Mouse (Mus musculus) cerebellum, adult 2 months (tissue): ENCODE results near the gene 1700092M07Rik. TPM values are rescaled to one million over a fixed set of nuclear protein-coding genes. Genes with fewer than 3 reads are reported as not detected.

Experiments
- DNase-seq, 2 experiments: peaks; one replicate each; pipeline ENCODE4 v3.0.0; 2021
- H3K27ac ChIP-seq: fragments of 200-500 bp; 2 replicates; pipeline ENCODE4 v1.5.1; 2012; ENCODE audit warnings: low read length, control low read depth, inconsistent platforms; ENCODE audit not compliant: insufficient read depth
- H3K27me3 ChIP-seq: fragments of 200-500 bp; 2 replicates; pipeline ENCODE4 v1.6.1; 2012; ENCODE audit warnings: inconsistent platforms, mild to moderate bottlenecking, low read length, moderate library complexity; ENCODE audit not compliant: control insufficient read depth, insufficient read depth
- H3K4me1 ChIP-seq: fragments of 200-500 bp; 2 replicates; pipeline ENCODE4 v1.6.1; 2011; ENCODE audit warnings: low read length; ENCODE audit not compliant: control insufficient read depth, insufficient read depth
- H3K4me3 ChIP-seq: fragments of 200-500 bp; replicated peaks from 2 replicates; pipeline ENCODE3; 2011; ENCODE audit warnings: mild to moderate bottlenecking, low read depth, low read length, control low read depth; ENCODE audit not compliant: insufficient read depth
- CTCF ChIP-seq: fragments of 200-500 bp; IDR thresholded peaks from 2 replicates; pipeline ENCODE4 v1.5.1; 2011; ENCODE audit warnings: low read depth, mild to moderate bottlenecking, control low read depth, low read length, moderate library complexity, borderline replicate concordance; ENCODE audit not compliant: insufficient read depth
- POLR2A ChIP-seq: fragments of 200-500 bp; IDR thresholded peaks from 2 replicates; pipeline ENCODE4 v1.6.1; 2011; ENCODE audit warnings: low read length, control low read depth, borderline replicate concordance; ENCODE audit not compliant: insufficient read depth
- WGBS: fragments of 180-500 bp; shearing (Covaris S2); methylation state at CpG from one replicate; pipeline ENCODE4 v1.1.7; 2018; 5-methylcytosine and 5-hydroxymethylcytosine counted together
- polyA plus RNA-seq: library from polyadenylated mRNA; depleted of rRNA; stranded (reverse); fragments of >200 nt; gene quantifications from 2 replicates; pipeline ENCODE4 v1.2.3, GENCODE M21; 2012

The 1700092M07Rik gene
- polyA plus RNA-seq, 1 experiment = 0.33 TPM

DNA sequence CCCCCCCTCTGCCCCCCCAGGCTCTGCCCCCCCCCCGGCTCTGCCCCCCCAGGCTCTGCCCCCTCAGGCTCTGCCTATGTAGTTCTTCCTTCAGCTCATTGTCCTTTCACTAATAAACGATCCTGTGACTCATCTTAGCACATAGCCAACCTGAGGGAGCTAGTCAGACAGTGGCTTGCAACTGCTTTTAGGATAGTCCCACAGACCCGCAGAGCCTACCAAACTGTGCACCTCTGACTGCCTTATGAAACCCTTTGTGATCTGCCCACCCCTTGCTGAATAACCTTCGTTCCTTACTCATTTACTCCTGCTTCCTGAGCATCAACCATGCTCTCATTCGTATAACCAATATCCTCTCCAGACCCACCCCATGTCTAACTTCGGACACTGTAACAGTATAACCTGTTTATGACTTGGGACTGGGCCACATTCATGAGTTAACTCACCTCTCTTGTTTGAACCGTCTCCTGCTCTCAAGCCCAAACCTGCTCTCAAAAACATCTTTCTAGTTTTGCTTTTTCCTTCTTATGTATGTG lies 34.3 kb upstream of the 1700092M07Rik start:
- Histone ChIP-seq H3K4me3 (no peak overlapping the region), H3K4me1 (no peaks in the 10 kb centered on the region), H3K27me3 (no peaks in the 10 kb centered on the region), H3K27ac (no peak overlapping the region)
- TF ChIP-seq POLR2A = no peak
- no peak for TF ChIP-seq CTCF
- 78% methylated on average over 7 of the region's 7 CpGs for WGBS
- no peak for DNase-seq

DNA sequence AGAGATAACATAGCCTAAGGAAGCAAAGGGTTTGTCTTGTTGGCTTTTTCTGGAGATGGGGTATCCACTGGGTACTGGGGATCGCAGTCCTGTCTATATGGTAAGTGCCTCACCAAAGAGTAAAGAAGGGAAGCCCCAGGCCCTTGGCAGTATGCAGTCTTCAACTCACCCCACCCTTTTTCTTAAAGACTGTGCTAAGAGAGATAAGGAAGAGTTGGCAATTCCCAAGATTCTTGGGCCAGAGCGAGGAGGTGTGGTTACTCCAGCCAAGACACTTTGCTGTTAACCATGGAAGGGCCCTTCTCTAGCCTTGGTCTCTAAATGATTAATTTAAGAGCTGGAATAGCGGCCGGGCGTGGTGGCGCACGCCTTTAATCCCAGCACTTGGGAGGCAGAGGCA lies 33.6 kb upstream of the 1700092M07Rik start:
- Histone ChIP-seq H3K4me3 (no peak overlapping the region), H3K4me1 (no peaks in the 10 kb centered on the region), H3K27me3 (no peaks in the 10 kb centered on the region), H3K27ac (no peak overlapping the region)
- no peak for DNase-seq
- TF ChIP-seq POLR2A (no peak), CTCF (no peak)
- WGBS = 97% methylated on average over 7 of the region's 7 CpGs

DNA sequence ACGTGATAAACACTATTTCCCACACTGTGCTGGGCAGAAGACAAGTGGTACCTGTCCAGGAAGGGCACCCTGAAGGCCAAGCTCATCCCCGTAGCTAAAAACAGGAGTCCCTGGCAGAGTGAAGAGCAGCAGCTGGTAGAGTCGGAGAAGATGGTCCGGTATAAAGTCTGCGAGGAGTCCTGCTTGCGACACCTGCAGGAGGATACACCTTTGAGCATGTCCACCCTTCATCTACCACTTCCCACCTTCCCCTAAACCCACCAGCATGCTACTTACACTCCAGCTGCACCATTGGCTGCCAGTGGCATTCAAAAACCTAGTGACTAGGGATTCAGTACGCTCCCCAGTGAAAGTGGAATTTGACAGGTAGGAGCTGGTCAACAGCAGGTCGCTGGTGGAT lies 31.6 kb upstream of the 1700092M07Rik start:
- Histone ChIP-seq H3K27ac (no peak overlapping the region), H3K27me3 (no peaks in the 10 kb centered on the region), H3K4me3 (no peak overlapping the region), H3K4me1 (peaks cover under 1% of the 10 kb centered on the region; the same call in 1 of the 2 replicates)
- TF ChIP-seq POLR2A = no peak
- no peak for TF ChIP-seq CTCF
- DNase-seq = no peak
- 90% methylated on average over 8 of the region's 8 CpGs for WGBS

DNA sequence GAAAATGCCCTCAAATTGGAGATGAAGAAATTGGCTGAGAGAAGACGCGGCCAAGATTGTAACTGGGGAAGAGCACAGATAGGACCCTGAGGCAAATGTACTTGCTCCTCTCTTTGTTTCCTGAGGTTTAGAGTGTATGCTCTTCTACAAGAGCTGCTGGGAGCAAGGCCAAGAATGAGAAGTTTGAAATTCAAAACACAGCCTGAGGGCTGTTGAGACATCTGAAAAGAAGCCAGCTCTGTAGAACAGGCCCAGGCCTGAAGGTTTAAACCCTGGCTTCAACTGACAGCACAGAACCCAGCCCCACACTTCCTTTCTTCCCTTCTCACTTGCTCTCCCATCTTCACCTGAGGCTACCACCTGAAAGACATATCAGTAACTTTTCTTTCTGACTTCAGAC lies 30.5 kb upstream of the 1700092M07Rik start:
- DNase-seq = no peak
- Histone ChIP-seq H3K4me3 (no peak overlapping the region), H3K27ac (no peak overlapping the region), H3K27me3 (no peaks in the 10 kb centered on the region), H3K4me1 (peaks cover 3% of the 10 kb centered on the region; the same call in 1 of the 2 replicates)
- TF ChIP-seq POLR2A = no peak
- TF ChIP-seq CTCF = no peak
- 89% methylated on average over 2 of the region's 2 CpGs for WGBS

DNA sequence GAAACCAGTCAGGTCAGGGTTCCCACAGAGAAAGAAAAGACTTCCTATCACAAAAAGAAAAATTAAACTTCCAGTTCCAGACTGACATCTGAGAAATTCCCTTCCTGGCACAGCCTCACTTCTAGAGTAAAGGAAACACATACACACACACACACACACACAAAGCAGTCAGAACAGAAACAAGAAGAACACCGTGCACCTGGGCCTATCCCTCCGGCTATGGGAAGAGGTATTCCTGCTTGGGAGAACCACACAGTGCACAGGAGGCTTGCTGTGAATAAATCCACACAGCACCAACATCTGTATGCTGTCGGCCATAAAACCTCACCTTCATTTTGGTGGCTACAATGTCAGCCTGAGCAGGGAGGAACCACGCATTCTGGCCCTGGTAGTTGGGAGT lies 29.0 kb upstream of the 1700092M07Rik start:
- TF ChIP-seq POLR2A (no peak), CTCF (no peak)
- no peak overlapping the region for H3K4me3 ChIP-seq
- DNase-seq = no peak
- no peaks in the 10 kb centered on the region for H3K27me3 ChIP-seq
- H3K4me1 ChIP-seq = peaks cover 9% of the 10 kb centered on the region; the same call in 1 of the 2 replicates
- 58% methylated on average over 4 of the region's 4 CpGs for WGBS
- no peak overlapping the region for H3K27ac ChIP-seq

DNA sequence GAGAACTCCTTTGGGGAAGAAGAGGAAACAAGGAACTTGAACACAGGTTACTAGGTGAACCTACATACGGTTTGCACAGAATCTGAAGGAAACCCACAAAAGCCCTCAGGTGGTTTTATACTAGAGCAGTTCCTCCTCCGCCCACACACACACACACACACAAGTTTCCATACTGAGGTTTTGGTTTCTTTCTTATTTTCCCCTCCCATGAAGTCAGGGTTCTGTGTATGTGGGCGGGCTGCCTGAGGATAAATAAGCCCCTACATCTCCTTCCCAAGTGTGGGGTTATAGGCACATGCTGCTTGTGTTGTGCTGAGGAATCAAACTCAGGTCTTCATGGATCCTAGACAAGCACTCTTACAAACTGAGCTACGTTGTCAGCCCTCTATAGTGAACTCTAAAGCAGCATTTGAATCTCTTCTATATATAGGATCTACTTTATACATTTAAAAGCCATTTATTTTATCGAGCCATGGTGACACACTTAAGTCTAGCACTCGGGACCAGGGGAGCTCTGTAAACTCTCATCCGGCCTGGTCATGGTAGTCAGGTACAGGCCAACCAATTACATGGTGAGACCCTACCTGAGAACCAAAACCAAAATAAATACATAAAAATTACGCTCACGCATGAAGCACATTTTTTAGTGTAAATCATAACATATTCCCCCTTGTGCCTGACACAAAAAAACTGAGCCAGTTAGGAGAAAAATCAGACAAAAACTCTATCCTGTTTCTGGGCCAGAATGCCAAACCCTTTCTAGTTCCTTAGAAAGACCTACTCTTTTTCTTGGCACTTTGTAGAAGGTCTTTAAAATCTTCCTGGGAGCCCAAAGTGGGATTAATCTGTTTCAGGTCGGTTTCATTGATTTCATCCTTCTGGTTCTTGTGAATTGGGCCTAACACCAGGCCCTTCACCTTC lies 28.3 kb upstream of the 1700092M07Rik start:
- H3K4me1 ChIP-seq = peaks cover 12% of the 10 kb centered on the region; the same call in 1 of the 2 replicates
- no peak for DNase-seq
- WGBS = 58% methylated on average over 10 of the region's 10 CpGs
- no peaks in the 10 kb centered on the region for H3K27me3 ChIP-seq
- TF ChIP-seq CTCF (no peak), POLR2A (no peak)
- peak overlapping the region; percentile 24 for H3K4me3 ChIP-seq
- H3K27ac ChIP-seq = no peak overlapping the region

DNA sequence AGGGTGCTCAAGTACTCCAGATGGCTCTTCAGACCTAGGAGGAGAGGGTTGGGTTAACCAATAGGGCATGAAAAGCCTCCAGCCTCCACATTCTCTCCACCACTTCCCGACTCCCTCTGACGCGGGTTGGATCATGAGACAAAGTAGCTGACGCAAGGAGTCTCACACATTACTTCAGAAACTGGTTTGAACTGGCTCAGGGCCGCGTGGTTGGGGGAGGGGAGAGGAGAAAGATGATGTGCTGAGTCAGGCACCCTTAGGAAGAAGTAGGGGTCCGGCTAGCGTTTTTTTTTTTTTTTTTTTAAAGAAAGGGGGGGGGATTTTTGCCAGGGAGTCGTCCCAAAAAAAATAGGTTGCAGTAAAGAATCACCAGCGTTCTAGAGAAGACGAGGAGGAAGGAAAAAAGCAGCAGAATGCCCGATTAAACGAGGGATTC lies 27.6 kb upstream of the 1700092M07Rik start:
- H3K4me3 ChIP-seq = peak overlapping the region; percentile 74
- WGBS = 4% methylated on average over 13 of the region's 13 CpGs

More for the DNA sequence above, 27.6 kb upstream of the 1700092M07Rik start:
- Histone ChIP-seq H3K4me1 (peaks cover 12% of the 10 kb centered on the region; the same call in 1 of the 2 replicates), H3K27me3 (no peaks in the 10 kb centered on the region), H3K27ac (no peak overlapping the region)
- TF ChIP-seq POLR2A (no peak), CTCF (no peak)
- DNase-seq = peak; percentile 40 to 46
